24 mouse cellular contexts compared by ENCODE assay signal in the genomic region with DNA sequence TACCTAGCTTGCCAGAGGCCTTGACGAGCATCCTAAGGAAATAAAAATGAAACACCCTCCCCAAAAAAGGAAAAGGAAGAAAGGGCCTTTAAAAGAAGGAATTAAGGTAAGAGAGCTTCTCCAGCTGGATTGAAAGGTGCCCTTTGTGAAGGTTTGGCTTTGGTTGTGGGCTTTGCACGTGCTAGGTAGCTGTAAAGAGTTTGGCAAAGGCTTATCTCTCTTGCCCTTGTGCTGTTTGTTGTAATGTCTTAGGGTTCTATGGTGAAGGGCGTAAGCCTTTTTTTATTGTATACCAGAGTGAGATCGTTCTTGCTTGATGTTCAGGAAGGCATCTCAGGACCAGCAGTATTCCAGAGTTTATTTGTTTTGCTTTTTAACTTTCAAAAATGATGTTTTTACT. TPM values are rescaled to one million over a fixed set of nuclear protein-coding genes. Genes with fewer than 3 reads are reported as not detected.
A peak's percentile ranks its signal among the peaks of the same experiment; 100 is the strongest.
DNase-seq lines count a peak whose midpoint lies in the region; ATAC-seq lines count a peak whose summit lies in the region.
"Had no signal": no experiment of that assay in that cellular context is flagged by ENCODE, and none has a peak within 500 bp of the region (broad histone marks: within the 10 kb centered on the region; RNA-seq: fewer than 3 reads in every experiment).

No protein-coding gene starts in this region.

- DNase-seq in heart, adult 11 months = peak; percentile 84
- no peak for DNase-seq in heart, adult 9 months (ENCODE audit: low spot score in 2 of 2)
- DNase-seq in lung, postnatal 25 days (ENCODE audit: low spot score) = no peak
- no peak for DNase-seq in spleen, postnatal 4 days (ENCODE audit: low spot score in 2 of 2)
- DNase-seq: adrenal gland, postnatal 14 days; adrenal gland, postnatal 36 days; cerebellum, adult 11 months; cerebellum, adult 18-20 months; cerebellum, adult 8-10 months; cerebellum, postnatal 10 days; cerebellum, postnatal 25 days; forebrain, postnatal 0 days had no signal

- H3K4me3 ChIP-seq in brown adipose tissue, adult 24 weeks (ENCODE audit: insufficient read depth, low read depth, low read length) = no peak overlapping the region
- H3K4me3 ChIP-seq: embryonic facial prominence, embryonic 10.5 days; embryonic facial prominence, embryonic 12.5 days; forebrain, embryonic 13.5 days; forebrain, embryonic 15.5 days had no signal

- H3K27ac ChIP-seq in brown adipose tissue, adult 24 weeks (replicated peaks; ENCODE audit: low read depth, low read length) = peak overlapping the region; percentile 88
- H3K27ac ChIP-seq: embryonic facial prominence, embryonic 10.5 days; embryonic facial prominence, embryonic 12.5 days; forebrain, embryonic 13.5 days; forebrain, embryonic 15.5 days had no signal

- peak; percentile 65; the same call in 1 of the 2 replicates for ATAC-seq in megakaryocyte-erythroid progenitor cell, adult 5-6 weeks (replicated peaks; ENCODE audit: low FRiP score, low TSS enrichment, poor library complexity, severe bottlenecking)
- ATAC-seq: activated CD4-positive, CD25-positive, alpha-beta regulatory T cell, adult 4 months; forebrain, embryonic 13.5 days; forebrain, embryonic 15.5 days; forebrain, postnatal 0 days; Patski had no signal

- H3K4me1 ChIP-seq in brown adipose tissue, adult 24 weeks (ENCODE audit: control insufficient read depth, insufficient read depth, insufficient read length, low read length) = peaks cover 13% of the 10 kb centered on the region
- H3K4me1 ChIP-seq: embryonic facial prominence, embryonic 10.5 days; embryonic facial prominence, embryonic 12.5 days; forebrain, embryonic 13.5 days; forebrain, embryonic 15.5 days had no signal

RNA-seq across cellular contexts. Expression of a gene that starts 8.1 kb away (rescaled TPM):
- polyA plus RNA-seq in brown adipose tissue, adult 24 weeks (2012; ENCODE audit: insufficient read depth, insufficient read length, missing spikeins) = 2.7 TPM in 1 of 2 replicates, not detected in the other
- total RNA-seq in megakaryocyte-erythroid progenitor cell, adult 5-6 weeks (2014; fragmentation: Nextera tagmentation) = not detected in 2 replicates
- total RNA-seq in megakaryocyte-erythroid progenitor cell, adult 5-6 weeks (2017) = 2.2 and 5.6 TPM in 2 replicates

RNA-seq across cellular contexts. Expression of a gene that starts 9.0 kb away (rescaled TPM):
- polyA plus RNA-seq in brown adipose tissue, adult 24 weeks (2012; ENCODE audit: insufficient read depth, insufficient read length, missing spikeins) = 163 and 220 TPM in 2 replicates
- total RNA-seq in megakaryocyte-erythroid progenitor cell, adult 5-6 weeks (2014; fragmentation: Nextera tagmentation) = not detected in 2 replicates
- not detected in 2 replicates for total RNA-seq in megakaryocyte-erythroid progenitor cell, adult 5-6 weeks (2017)
- polyA plus RNA-seq: Patski had no signal

RNA-seq across cellular contexts. Expression of a gene that starts 12.7 kb away (rescaled TPM):
- polyA plus RNA-seq in brown adipose tissue, adult 24 weeks (2012; ENCODE audit: insufficient read depth, insufficient read length, missing spikeins) = 15.5 and 47.1 TPM in 2 replicates
- not detected in 2 replicates for total RNA-seq in megakaryocyte-erythroid progenitor cell, adult 5-6 weeks (2014; fragmentation: Nextera tagmentation)
- total RNA-seq in megakaryocyte-erythroid progenitor cell, adult 5-6 weeks (2017) = not detected in 2 replicates
- total RNA-seq: ES-E14; forebrain, postnatal 0 days had no signal
- polyA plus RNA-seq: C2C12; cortical plate, adult 2 months; embryonic facial prominence, embryonic 10.5 days; embryonic facial prominence, embryonic 12.5 days; forebrain, embryonic 11.5 days; forebrain, embryonic 13.5 days; forebrain, embryonic 15.5 days; forebrain, postnatal 0 days had no signal

RNA-seq across cellular contexts. Expression of a gene that starts 30.3 kb away (rescaled TPM):
- 4.2 and 5.8 TPM in 2 replicates for polyA plus RNA-seq in brown adipose tissue, adult 24 weeks (2012; ENCODE audit: insufficient read depth, insufficient read length, missing spikeins)
- 51.6 and 66.7 TPM in 2 replicates for total RNA-seq in megakaryocyte-erythroid progenitor cell, adult 5-6 weeks (2014; fragmentation: Nextera tagmentation)
- total RNA-seq in megakaryocyte-erythroid progenitor cell, adult 5-6 weeks (2017) = 91.7 and 93.5 TPM in 2 replicates
